Mouse (Mus musculus) heart, embryonic 14.5 days (tissue): ENCODE data around the gene Atrnl1. TPM values are rescaled to one million over a fixed set of nuclear protein-coding genes. Genes with fewer than 3 reads are reported as not detected.

ENCODE experiments used
- ATAC-seq: fragments of 200-750 bp; cut with Nextera tagmentation; 2 replicates; pipeline ENCODE4 v1.8.0; 2017; ENCODE audit warnings: low read depth, moderate TSS enrichment; ENCODE audit not compliant: insufficient number of reproducible peaks, insufficient read depth, low FRiP score
- H3K27ac ChIP-seq, 2 experiments: fragments of 200-500 bp in 1 of 2; fragments of 300-500 bp in 1 of 2; sonication (generic) in 1 of 2; replicated peaks in 1 of 2; 2 replicates each; pipeline ENCODE4 v1.5.1; 2012 to 2014; ENCODE audit warnings: low read depth in 2 of 2, low read length in 2 of 2, control low read depth in 1 of 2, mild to moderate bottlenecking in 1 of 2, mixed read lengths in 1 of 2; ENCODE audit not compliant: control insufficient read depth in 1 of 2, insufficient read depth in 1 of 2
- H3K27me3 ChIP-seq: fragments of 300-500 bp; sonication (generic); 2 replicates; pipeline ENCODE4 v1.6.1; 2014; ENCODE audit warnings: mild to moderate bottlenecking, low read length, control low read depth; ENCODE audit not compliant: control insufficient read depth, insufficient read depth
- H3K36me3 ChIP-seq: fragments of 300-500 bp; sonication (generic); 2 replicates; pipeline ENCODE4 v1.6.1; 2014; ENCODE audit warnings: mild to moderate bottlenecking, control low read depth, low read length, mixed read lengths; ENCODE audit not compliant: control insufficient read depth, insufficient read depth
- H3K4me1 ChIP-seq, 2 experiments: fragments of 200-500 bp in 1 of 2; fragments of 300-500 bp in 1 of 2; sonication (generic) in 1 of 2; 2 replicates each; pipeline ENCODE4 v1.6.1; 2012 to 2014; ENCODE audit warnings: low read length in 2 of 2, control low read depth in 1 of 2, mixed read lengths in 1 of 2; ENCODE audit not compliant: control insufficient read depth in 2 of 2, insufficient read depth in 2 of 2
- H3K4me2 ChIP-seq: fragments of 300-500 bp; sonication (generic); 2 replicates; pipeline ENCODE4 v1.6.1; 2014; ENCODE audit warnings: mild to moderate bottlenecking, low read length
- H3K4me3 ChIP-seq, 2 experiments: fragments of 200-500 bp in 1 of 2; fragments of 300-500 bp in 1 of 2; sonication (generic) in 1 of 2; 2 replicates each; pipeline ENCODE4 v1.5.1; 2012 to 2014; ENCODE audit warnings: low read length in 2 of 2, mild to moderate bottlenecking in 2 of 2, control low read depth in 1 of 2, low read depth in 1 of 2, moderate library complexity in 1 of 2; ENCODE audit not compliant: control insufficient read depth in 1 of 2, insufficient read depth in 1 of 2
- H3K9ac ChIP-seq: fragments of 300-500 bp; sonication (generic); 2 replicates; pipeline ENCODE4 v1.6.1; 2014; ENCODE audit warnings: mild to moderate bottlenecking, low read length
- H3K9me3 ChIP-seq: fragments of 300-500 bp; sonication (generic); 2 replicates; pipeline ENCODE4 v1.6.1; 2016; ENCODE audit warnings: low read length, control low read depth; ENCODE audit not compliant: control insufficient read depth
- WGBS: fragments of 180-500 bp; shearing (Covaris S2); extraction: QIAGEN DNeasy Blood & Tissue Kit; methylation state at CpG from one replicate; pipeline ENCODE4 v1.1.7; 2014; 5-methylcytosine and 5-hydroxymethylcytosine counted together
- polyA plus RNA-seq: library from polyadenylated mRNA; unstranded; fragments of >200 nt; fragmentation: Nextera tagmentation; extraction: Ambion mirVana; gene quantifications from 2 replicates; pipeline ENCODE4 v1.2.1, GENCODE M21; 2014

Gene Atrnl1
- polyA plus RNA-seq, 1 experiment from 2014 or later: 4.2 TPM

GRCm38 (mm10) chr19:58145521-58145920, 534.7 kb downstream of the Atrnl1 start:
- Histone ChIP-seq H3K4me2 (no peak overlapping the region), H3K9me3 (no peaks in the 10 kb centered on the region), H3K9ac (no peak overlapping the region), H3K36me3 (no peaks in the 10 kb centered on the region), H3K4me3 (no peak overlapping the region), H3K27me3 (peaks cover 19% of the 10 kb centered on the region), H3K4me1 (peaks cover 2 to 4% of the 10 kb centered on the region in 2 experiments; a peak in 1 of 4 replicates), H3K27ac (no peak overlapping the region)
- no peak for ATAC-seq
- WGBS: 25% methylated on average over 9 of the region's 9 CpGs

GRCm38 (mm10) chr19:58151257-58151656, 540.4 kb downstream of the Atrnl1 start:
- no peak overlapping the region for H3K27ac ChIP-seq
- H3K27me3 ChIP-seq: peaks cover 19% of the 10 kb centered on the region
- 84% methylated on average over 7 of the region's 7 CpGs for WGBS
- no peak overlapping the region for H3K9ac ChIP-seq
- no peaks in the 10 kb centered on the region for H3K36me3 ChIP-seq
- no peaks in the 10 kb centered on the region for H3K4me1 ChIP-seq
- no peak for ATAC-seq
- H3K9me3 ChIP-seq: no peaks in the 10 kb centered on the region
- no peak overlapping the region for H3K4me2 ChIP-seq
- H3K4me3 ChIP-seq: no peak overlapping the region

- Histone ChIP-seq H3K4me1 (no peaks in the 10 kb centered on the region; a peak in 1 of 4 replicates), H3K4me2 (no peak overlapping the region), H3K27me3 (peaks cover under 1% of the 10 kb centered on the region), H3K9ac (no peak overlapping the region), H3K4me3 (no peak overlapping the region), H3K27ac (no peak overlapping the region), H3K36me3 (no peaks in the 10 kb centered on the region), H3K9me3 (no peaks in the 10 kb centered on the region)
- 84% methylated on average over 9 of the region's 9 CpGs for WGBS
- no peak for ATAC-seq
Observed at GRCm38 (mm10) chr19:58161569-58161968, 550.7 kb downstream of the Atrnl1 start.

GRCm38 (mm10) chr19:58164896-58165634, 554.2 kb downstream of the Atrnl1 start:
- 76% methylated on average over 7 of the region's 7 CpGs for WGBS
- Histone ChIP-seq H3K4me3 (no peak overlapping the region), H3K36me3 (no peaks in the 10 kb centered on the region), H3K9me3 (no peaks in the 10 kb centered on the region), H3K27me3 (peaks cover 10% of the 10 kb centered on the region), H3K9ac (no peak overlapping the region), H3K4me2 (no peak overlapping the region), H3K27ac (no peak overlapping the region), H3K4me1 (no peaks in the 10 kb centered on the region; a peak in 1 of 4 replicates)
- no peak for ATAC-seq

- no peak overlapping the region for H3K4me2 ChIP-seq
- no peak overlapping the region for H3K4me3 ChIP-seq
- H3K27ac ChIP-seq: no peak overlapping the region
- peaks cover 10% of the 10 kb centered on the region for H3K27me3 ChIP-seq
- no peaks in the 10 kb centered on the region for H3K4me1 ChIP-seq
- H3K9me3 ChIP-seq: no peaks in the 10 kb centered on the region
- H3K36me3 ChIP-seq: no peaks in the 10 kb centered on the region
- H3K9ac ChIP-seq: no peak overlapping the region
- no peak for ATAC-seq
- 47% methylated on average over 9 of the region's 9 CpGs for WGBS
Observed at GRCm38 (mm10) chr19:58165635-58166015, 554.8 kb downstream of the Atrnl1 start.

GRCm38 (mm10) chr19:58166147-58166546, 555.3 kb downstream of the Atrnl1 start:
- Histone ChIP-seq H3K9ac (no peak overlapping the region), H3K36me3 (no peaks in the 10 kb centered on the region), H3K4me1 (no peaks in the 10 kb centered on the region), H3K9me3 (no peaks in the 10 kb centered on the region), H3K27me3 (peaks cover 10% of the 10 kb centered on the region), H3K4me2 (no peak overlapping the region), H3K4me3 (no peak overlapping the region), H3K27ac (no peak overlapping the region)
- 78% methylated on average over 6 of the region's 6 CpGs for WGBS
- no peak for ATAC-seq

- Histone ChIP-seq H3K36me3 (no peaks in the 10 kb centered on the region), H3K4me2 (no peak overlapping the region)
- WGBS: 86% methylated on average over 10 of the region's 10 CpGs
Observed at GRCm38 (mm10) chr19:58178410-58178809, 567.6 kb downstream of the Atrnl1 start.

GRCm38 (mm10) chr19:58180773-58181172, 569.9 kb downstream of the Atrnl1 start:
- H3K9me3 ChIP-seq: no peaks in the 10 kb centered on the region
- no peak overlapping the region for H3K27ac ChIP-seq
- no peak overlapping the region for H3K4me2 ChIP-seq
- H3K27me3 ChIP-seq: 0 out of 2 replicates have a peak, but pooled peaks cover 9% of the 10 kb centered on the region
- 11% methylated on average over 5 of the region's 5 CpGs for WGBS
- no peak overlapping the region for H3K4me3 ChIP-seq
- ATAC-seq: no peak
- no peaks in the 10 kb centered on the region; a peak in 1 of 4 replicates for H3K4me1 ChIP-seq
- no peak overlapping the region for H3K9ac ChIP-seq
- H3K36me3 ChIP-seq: no peaks in the 10 kb centered on the region

More at GRCm38 (mm10) chr19:58178410-58178809, 567.6 kb downstream of the Atrnl1 start:
- Histone ChIP-seq H3K4me3 (no peak overlapping the region), H3K9me3 (no peaks in the 10 kb centered on the region), H3K27ac (no peak overlapping the region), H3K4me1 (no peaks in the 10 kb centered on the region; a peak in 1 of 4 replicates), H3K9ac (no peak overlapping the region), H3K27me3 (0 out of 2 replicates have a peak, but pooled peaks cover 4% of the 10 kb centered on the region)
- ATAC-seq: no peak
